Mouse (Mus musculus): ENCODE data around the gene Itpr3.

GRCm38 (mm10) chr17:27011998-27012672, 45.0 kb upstream of the Itpr3 start:
- no peak for TF ChIP-seq CTCF (IDR thresholded peaks at IDR 0.05; ENCODE audit: insufficient read depth, low read length)
- TF ChIP-seq POLR2A (IDR thresholded peaks at IDR 0.05; ENCODE audit: borderline replicate concordance, extremely low read depth, low read depth, low read length) = no peak

Measured in lung, adult 2 months (tissue).